Mouse (Mus musculus) lung, embryonic 16.5 days (tissue): ENCODE results near the gene Thrap3. TPM values are rescaled to one million over a fixed set of nuclear protein-coding genes. Genes with fewer than 3 reads are reported as not detected.

Source experiments
- ATAC-seq: fragments of 200-750 bp; cut with Nextera tagmentation; 2 replicates; pipeline ENCODE4 v1.8.0; 2017; ENCODE audit warnings: low read depth, mild to moderate bottlenecking, moderate library complexity
- H3K27ac ChIP-seq: fragments of 300-500 bp; sonication (generic); 2 replicates; pipeline ENCODE4 v1.5.1; 2014; ENCODE audit warnings: mild to moderate bottlenecking, control low read depth, low read length
- H3K27me3 ChIP-seq: fragments of 300-500 bp; sonication (generic); 2 replicates; pipeline ENCODE4 v1.6.1; 2014; ENCODE audit warnings: low read depth, low read length, mixed read lengths; ENCODE audit not compliant: control insufficient read depth, insufficient read depth
- H3K36me3 ChIP-seq: fragments of 300-500 bp; sonication (generic); 2 replicates; pipeline ENCODE4 v1.6.1; 2014; ENCODE audit warnings: low read length; ENCODE audit not compliant: control insufficient read depth, insufficient read depth
- H3K4me1 ChIP-seq: fragments of 300-500 bp; sonication (generic); replicated peaks from 2 replicates; pipeline ENCODE4 v1.6.1; 2014; ENCODE audit warnings: low read length, mixed read lengths; ENCODE audit not compliant: control insufficient read depth, insufficient read depth
- H3K4me2 ChIP-seq: fragments of 300-500 bp; sonication (generic); 2 replicates; pipeline ENCODE4 v1.6.1; 2014; ENCODE audit warnings: low read depth, low read length, control low read depth
- H3K4me3 ChIP-seq: fragments of 300-500 bp; sonication (generic); 2 replicates; pipeline ENCODE4 v1.5.1; 2014; ENCODE audit warnings: mild to moderate bottlenecking, low read length, control low read depth
- H3K9ac ChIP-seq: fragments of 300-500 bp; sonication (generic); 2 replicates; pipeline ENCODE4 v1.6.1; 2014; ENCODE audit warnings: low read length, control low read depth
- H3K9me3 ChIP-seq: fragments of 300-500 bp; sonication (generic); 2 replicates; pipeline ENCODE4 v1.6.1; 2016; ENCODE audit warnings: low read length; ENCODE audit not compliant: control insufficient read depth
- WGBS: fragments of 180-500 bp; shearing (Covaris S2); extraction: QIAGEN DNeasy Blood & Tissue Kit; methylation state at CpG from one replicate; pipeline ENCODE4 v1.1.7; 2014; 5-methylcytosine and 5-hydroxymethylcytosine counted together
- polyA plus RNA-seq: library from polyadenylated mRNA; unstranded; fragments of >200 nt; fragmentation: Nextera tagmentation; extraction: Ambion mirVana; gene quantifications from 2 replicates; pipeline ENCODE4 v1.2.1, GENCODE M21; 2015

The Thrap3 gene
- polyA plus RNA-seq, 1 experiment from 2014 or later, result 213 TPM

GRCm38 (mm10) chr4:126155869-126156268 is 46.7 kb downstream of the Thrap3 start:
- peak; percentile 18 for ATAC-seq
- peak overlapping the region; percentile 93 for H3K27ac ChIP-seq
- WGBS, result 13% methylated on average over 2 of the region's 2 CpGs
- H3K4me1 ChIP-seq, result peaks cover 35% of the 10 kb centered on the region
- peaks cover 6% of the 10 kb centered on the region for H3K36me3 ChIP-seq
- no peak overlapping the region for H3K4me3 ChIP-seq
- peaks cover 4% of the 10 kb centered on the region; the same call in 1 of the 2 replicates for H3K9me3 ChIP-seq
- H3K4me2 ChIP-seq, result no peak overlapping the region
- H3K27me3 ChIP-seq, result no peaks in the 10 kb centered on the region
- H3K9ac ChIP-seq, result peak overlapping the region; percentile 26; the same call in 1 of the 2 replicates

GRCm38 (mm10) chr4:126155183-126155582 is 47.4 kb downstream of the Thrap3 start:
- peak overlapping the region; percentile 93 for H3K27ac ChIP-seq
- H3K4me3 ChIP-seq, result no peak overlapping the region
- H3K9ac ChIP-seq, result peak overlapping the region; percentile 21; the same call in 1 of the 2 replicates
- no peak for ATAC-seq
- H3K4me1 ChIP-seq, result peaks cover 41% of the 10 kb centered on the region
- H3K9me3 ChIP-seq, result peaks cover 4% of the 10 kb centered on the region; the same call in 1 of the 2 replicates
- no peaks in the 10 kb centered on the region for H3K27me3 ChIP-seq
- peaks cover 6% of the 10 kb centered on the region for H3K36me3 ChIP-seq
- no peak overlapping the region for H3K4me2 ChIP-seq
- 26% methylated on average over 4 of the region's 4 CpGs for WGBS

DNA sequence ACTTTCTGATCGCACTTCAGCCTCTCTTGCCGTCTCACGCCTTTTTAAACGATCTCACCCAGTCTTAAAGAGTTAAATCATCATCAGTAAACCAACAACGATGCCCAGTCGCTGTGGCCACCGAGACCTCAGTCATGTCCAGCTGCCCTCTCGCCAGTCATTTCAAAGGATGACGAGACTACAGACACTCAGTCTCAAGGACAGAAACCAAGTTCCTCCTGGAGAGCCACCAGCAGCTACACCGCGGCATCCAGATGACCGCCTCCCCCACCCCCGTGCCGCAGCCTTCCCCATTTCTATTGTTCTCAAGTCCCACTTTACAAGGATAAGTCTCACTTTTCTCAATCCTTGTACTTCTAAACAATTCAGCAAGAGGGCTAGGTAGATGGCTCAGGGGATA is 49.7 kb downstream of the Thrap3 start:
- Histone ChIP-seq H3K27ac (no peak overlapping the region), H3K36me3 (peaks cover 9% of the 10 kb centered on the region), H3K4me3 (no peak overlapping the region), H3K9ac (no peak overlapping the region), H3K27me3 (no peaks in the 10 kb centered on the region), H3K4me1 (peaks cover 54% of the 10 kb centered on the region), H3K4me2 (no peak overlapping the region), H3K9me3 (peaks cover 4% of the 10 kb centered on the region; the same call in 1 of the 2 replicates)
- 48% methylated on average over 14 of the region's 14 CpGs for WGBS
- ATAC-seq, result no peak

DNA sequence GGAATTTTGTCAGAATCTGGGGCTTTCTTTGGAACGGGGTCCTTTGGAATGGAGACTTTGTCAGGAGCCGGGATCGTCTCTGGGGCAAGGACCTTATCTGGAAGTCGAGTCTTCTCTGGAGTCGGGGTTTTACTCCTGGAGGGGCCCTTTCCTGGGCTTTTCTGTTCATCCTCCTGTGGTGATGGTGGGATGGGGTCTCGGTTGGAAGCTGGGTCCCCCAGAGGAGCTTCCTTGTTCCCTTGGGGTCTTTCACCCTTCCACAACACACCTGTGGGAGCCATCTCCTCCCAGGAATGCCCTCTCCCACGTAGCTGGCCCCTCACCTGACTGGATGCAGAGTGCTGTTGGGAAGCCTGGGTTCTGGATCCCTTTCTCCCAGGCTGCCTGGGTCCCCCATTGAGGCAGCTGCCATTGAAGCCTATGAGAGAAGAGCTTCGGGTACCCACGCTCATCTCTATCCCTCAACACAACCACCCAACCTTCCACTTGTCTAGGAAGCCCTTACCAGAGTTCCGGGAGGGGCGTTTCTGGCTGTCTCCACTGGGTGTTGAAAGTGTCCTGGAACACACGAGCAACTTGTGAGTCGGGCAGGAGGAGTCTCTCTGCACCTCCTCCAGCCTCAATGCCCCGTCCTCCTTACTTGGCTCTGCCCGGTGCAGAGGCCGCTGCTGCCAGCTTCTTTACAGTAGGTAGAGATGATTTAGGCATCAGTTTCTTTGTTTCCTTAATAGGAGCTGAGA is 50.7 kb downstream of the Thrap3 start:
- 72% methylated on average over 16 of the region's 16 CpGs for WGBS
- Histone ChIP-seq H3K27ac (peak overlapping the region; percentile 17; the same call in 1 of the 2 replicates), H3K4me3 (no peak overlapping the region), H3K4me1 (peaks cover 63% of the 10 kb centered on the region), H3K36me3 (peaks cover 9% of the 10 kb centered on the region), H3K27me3 (no peaks in the 10 kb centered on the region), H3K4me2 (no peak overlapping the region), H3K9me3 (peaks cover 2% of the 10 kb centered on the region; the same call in 1 of the 2 replicates), H3K9ac (0 out of 2 replicates have a peak overlapping the region, but pooled peaks have one; percentile 14)
- no peak for ATAC-seq

GRCm38 (mm10) chr4:126150949-126151320 is 51.6 kb downstream of the Thrap3 start:
- Histone ChIP-seq H3K4me3 (peak overlapping the region; percentile 30), H3K4me2 (peak overlapping the region; percentile 86), H3K36me3 (peaks cover 9% of the 10 kb centered on the region), H3K9ac (peak overlapping the region; percentile 38; the same call in 1 of the 2 replicates), H3K4me1 (peaks cover 59% of the 10 kb centered on the region), H3K9me3 (no peaks in the 10 kb centered on the region), H3K27ac (peak overlapping the region; percentile 98), H3K27me3 (no peaks in the 10 kb centered on the region)
- no peak for ATAC-seq
- WGBS, result 36% methylated on average over 6 of the region's 6 CpGs

GRCm38 (mm10) chr4:126150297-126150948 is 52.1 kb downstream of the Thrap3 start:
- WGBS, result 16% methylated on average over 16 of the region's 16 CpGs
- Histone ChIP-seq H3K4me1 (peaks cover 56% of the 10 kb centered on the region), H3K4me3 (peak overlapping the region; percentile 82), H3K27me3 (no peaks in the 10 kb centered on the region), H3K4me2 (peak overlapping the region; percentile 86), H3K9ac (peak overlapping the region; percentile 38; the same call in 1 of the 2 replicates), H3K27ac (peak overlapping the region; percentile 98), H3K36me3 (peaks cover 9% of the 10 kb centered on the region), H3K9me3 (no peaks in the 10 kb centered on the region)
- ATAC-seq, result peak; percentile 80

DNA sequence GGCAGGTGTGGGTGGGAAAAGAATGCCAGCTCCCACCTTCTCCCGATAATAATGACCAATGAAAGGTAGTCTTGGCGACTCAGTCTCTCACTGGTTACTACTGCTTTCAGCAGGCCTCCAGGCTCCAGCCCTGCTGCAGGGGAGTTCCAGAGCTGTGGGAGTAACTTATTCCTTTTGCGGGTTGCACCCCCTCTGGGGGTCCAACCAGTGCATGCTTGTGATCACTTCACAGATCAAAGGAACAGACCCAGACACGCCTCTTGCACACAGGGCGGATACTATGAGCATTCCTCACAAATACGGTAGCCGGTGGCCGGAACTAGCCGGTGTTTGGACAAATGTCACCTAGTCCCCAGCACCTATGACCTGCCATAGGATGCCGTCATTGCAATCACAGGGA is 52.8 kb downstream of the Thrap3 start:
- peak overlapping the region; percentile 86 for H3K4me2 ChIP-seq
- peaks cover 9% of the 10 kb centered on the region for H3K36me3 ChIP-seq
- 20% methylated on average over 10 of the region's 10 CpGs for WGBS
- peak overlapping the region; percentile 82 for H3K4me3 ChIP-seq
- peaks cover 55% of the 10 kb centered on the region for H3K4me1 ChIP-seq
- no peaks in the 10 kb centered on the region for H3K9me3 ChIP-seq
- H3K9ac ChIP-seq, result peak overlapping the region; percentile 90
- no peaks in the 10 kb centered on the region for H3K27me3 ChIP-seq
- no peak for ATAC-seq
- H3K27ac ChIP-seq, result peak overlapping the region; percentile 98

DNA sequence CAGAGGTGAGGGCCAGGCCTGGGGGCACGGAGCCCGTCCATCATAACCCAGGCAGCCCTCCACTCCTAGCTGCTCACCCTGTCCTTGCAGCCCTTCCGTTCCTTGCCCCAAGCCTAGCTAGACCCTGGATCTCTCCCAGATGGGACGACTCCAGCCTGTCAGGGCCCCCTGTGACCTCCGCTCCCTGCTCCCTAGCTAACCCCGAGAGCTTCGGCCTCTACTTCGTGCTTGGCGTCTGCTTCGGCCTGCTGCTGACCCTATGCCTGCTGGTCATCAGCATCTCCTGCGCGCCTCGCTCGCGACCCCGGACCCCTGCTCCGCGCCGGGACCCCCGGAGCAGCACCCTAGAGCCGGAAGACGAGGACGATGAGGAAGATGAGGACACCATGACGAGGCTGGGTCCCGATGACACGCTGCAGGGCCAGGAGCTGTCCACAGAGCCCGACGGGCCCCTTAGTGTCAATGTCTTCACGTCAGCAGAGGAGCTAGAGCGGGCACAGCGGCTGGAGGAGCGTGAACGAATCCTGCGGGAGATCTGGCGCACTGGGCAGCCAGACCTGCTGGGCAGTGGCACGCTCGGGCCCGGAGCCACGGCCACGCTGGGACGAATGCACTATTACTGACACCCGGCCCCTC is 53.4 kb downstream of the Thrap3 start:
- Histone ChIP-seq H3K4me3 (peak overlapping the region; percentile 82), H3K4me2 (peak overlapping the region; percentile 86), H3K9ac (peak overlapping the region; percentile 90), H3K9me3 (no peaks in the 10 kb centered on the region), H3K27me3 (no peaks in the 10 kb centered on the region), H3K4me1 (peaks cover 55% of the 10 kb centered on the region), H3K36me3 (peaks cover 9% of the 10 kb centered on the region), H3K27ac (peak overlapping the region; percentile 98)
- WGBS, result 22% methylated on average over 42 of the region's 42 CpGs
- no peak for ATAC-seq
